Mouse (Mus musculus) testis, postnatal 10 days (tissue): Measurements from ENCODE around the gene Twf2.

Source experiments
- DNase-seq: peaks from one replicate; pipeline ENCODE4 v3.0.0; 2021; ENCODE audit warnings: low spot score

Gene Twf2

DNA sequence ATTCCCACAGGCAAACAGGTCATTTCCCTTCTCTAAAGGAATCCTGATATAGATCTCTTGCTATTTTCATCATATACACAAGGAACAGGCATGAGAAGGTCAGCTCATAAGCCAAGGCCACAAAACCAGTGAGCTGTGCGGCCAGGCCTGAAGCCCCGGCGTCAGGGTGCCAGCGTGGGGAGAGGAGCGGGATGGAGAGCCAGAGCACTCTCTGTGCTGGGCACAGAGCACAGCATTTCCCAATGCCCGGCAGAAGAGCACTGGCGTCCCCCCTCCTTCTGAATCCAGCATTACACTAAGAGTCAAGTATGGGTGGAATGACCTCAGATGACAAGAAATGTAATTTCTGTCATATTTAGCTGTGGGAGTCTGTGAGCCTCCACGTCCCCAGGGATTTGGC, 34.5 kb downstream of the Twf2 start:
- DNase-seq = no peak

DNA sequence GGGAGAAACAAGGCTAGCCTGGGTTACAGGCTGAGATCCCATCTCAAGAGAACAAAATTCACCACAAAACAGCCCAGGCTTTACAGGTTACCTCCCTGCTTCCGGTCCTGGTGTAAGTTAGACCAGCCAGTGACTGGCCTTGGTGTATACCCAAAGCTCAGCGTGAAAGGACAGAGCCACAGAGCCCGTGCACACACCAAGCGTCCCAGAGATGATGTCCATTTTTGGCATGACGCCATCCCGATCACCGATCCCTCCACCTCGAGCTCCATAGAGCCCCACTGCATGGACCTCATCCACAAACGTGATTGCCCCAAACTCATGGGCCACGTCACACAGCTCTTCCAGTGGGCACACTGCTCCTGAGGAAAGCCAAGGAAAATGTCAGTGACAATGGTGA, 35.0 kb downstream of the Twf2 start:
- DNase-seq = peak; percentile 60

DNA sequence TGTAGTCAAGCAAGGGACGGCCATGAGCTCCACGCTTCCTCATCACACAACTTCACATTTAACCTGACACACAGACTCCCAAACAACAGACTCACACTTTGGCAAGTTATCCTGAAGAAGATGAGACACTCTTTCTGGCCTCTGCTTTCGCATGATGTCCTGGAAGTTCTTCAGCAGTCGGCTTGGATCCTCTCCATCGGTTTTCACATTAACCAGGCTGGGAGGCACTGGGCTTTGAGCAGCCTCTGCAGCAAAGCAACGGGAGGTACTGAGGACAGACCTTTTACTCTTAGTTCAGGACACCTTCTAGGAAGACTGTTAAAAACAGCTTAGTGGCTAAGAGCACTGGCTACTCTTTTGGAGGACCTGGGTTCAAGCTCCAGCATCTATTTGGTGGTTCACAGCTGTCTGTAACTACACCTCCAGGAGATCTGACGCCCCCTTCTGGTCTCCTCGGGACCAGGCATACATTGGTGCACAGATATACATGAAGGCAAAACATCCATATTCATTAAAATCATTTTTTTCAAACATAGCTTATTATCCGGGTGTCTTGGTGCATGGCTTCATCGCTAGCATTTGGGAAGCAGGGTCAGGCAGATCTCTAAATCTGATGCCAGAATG, 38.7 kb downstream of the Twf2 start:
- no peak for DNase-seq

DNA sequence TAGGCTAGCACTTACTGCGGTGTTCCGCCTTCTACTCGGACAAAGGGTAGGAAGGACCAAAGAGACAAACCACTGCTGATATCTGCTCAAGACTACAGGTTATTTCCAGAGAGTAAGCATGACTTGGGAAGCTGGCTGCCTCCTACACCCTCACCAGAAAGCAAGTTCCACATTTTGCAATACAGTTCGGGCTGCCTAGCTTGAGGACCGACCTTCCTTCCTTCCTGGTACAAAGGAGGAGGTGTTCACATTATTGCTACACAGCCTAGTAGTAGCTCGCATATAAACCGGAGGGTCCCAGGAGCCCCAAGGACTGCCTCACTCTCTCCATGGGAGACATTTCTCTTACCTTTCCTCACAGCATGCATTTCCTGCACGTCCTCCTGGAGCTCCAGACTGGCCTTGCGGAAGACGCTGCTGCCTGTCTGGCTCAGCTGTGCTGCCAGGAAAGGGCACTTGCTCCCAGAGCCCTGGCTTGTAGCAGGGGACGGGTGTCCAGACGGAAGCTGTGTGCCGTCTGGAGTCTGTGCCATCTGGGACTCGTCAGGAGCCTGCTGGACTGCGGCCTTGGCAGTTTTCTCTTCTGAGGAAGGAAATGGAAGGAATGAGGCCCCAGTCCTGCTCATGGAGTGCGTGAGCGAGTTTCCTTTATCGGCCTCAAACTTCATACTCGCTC, 40.0 kb downstream of the Twf2 start:
- no peak for DNase-seq

DNA sequence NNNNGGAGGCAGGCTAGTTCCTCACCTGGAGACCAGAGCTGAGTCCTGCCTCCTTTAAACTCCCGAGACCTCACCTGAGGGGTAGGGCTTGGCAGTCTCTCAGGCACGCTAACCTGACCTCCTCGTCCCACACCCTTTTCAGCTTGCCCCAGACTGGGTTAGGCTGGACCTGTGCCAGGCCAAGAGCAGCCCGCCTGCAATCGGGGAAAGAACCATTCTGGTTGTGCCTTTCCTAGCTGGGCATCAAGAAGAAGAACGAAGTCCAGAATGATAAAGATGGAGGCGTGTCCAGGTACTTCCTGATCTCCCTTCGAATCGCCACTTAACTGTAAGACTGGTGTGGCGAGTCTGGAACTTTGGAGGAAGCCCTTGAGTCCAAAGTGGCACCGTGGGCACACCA, 46.6 kb downstream of the Twf2 start:
- DNase-seq = no peak

DNA sequence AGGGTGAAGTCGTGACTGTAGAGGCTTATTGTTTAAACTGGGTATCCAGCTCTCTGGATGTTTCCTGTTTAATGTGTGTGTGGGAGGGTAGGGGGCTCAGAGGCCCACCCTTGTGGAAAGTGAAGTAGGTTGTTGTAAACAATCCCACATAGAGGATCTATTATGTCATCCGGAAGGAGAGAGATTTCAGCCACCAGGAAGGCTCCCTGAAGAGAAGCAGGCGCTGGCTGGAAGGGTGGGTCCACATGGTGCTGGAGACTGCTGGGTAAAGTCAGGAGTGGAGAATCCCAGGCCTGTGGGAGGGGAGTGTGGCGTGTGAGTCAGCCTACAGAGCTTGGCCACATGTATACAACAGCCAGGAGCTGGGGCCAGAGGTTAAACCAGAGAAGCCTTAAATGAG, 47.3 kb downstream of the Twf2 start:
- DNase-seq = no peak

DNA sequence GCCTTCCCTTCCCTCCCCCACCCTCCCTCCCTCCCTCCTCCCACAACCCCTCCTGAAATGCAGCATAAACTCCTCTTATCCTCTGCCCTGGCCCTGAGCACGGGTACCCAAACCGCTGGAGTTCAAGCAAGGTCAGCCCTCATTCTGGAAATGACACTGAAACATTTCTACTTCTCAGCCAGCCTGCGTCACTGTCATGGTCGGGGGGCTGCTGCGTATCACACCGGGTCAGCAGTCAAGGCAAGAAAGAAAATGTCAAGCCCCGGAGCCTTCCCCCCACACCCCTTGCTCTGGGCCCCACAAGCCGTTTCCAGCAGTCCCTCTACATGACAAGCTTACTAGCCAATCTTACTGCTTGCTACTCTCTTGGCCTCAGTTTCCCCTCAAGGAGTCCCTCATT, 48.2 kb downstream of the Twf2 start:
- DNase-seq = no peak

DNA sequence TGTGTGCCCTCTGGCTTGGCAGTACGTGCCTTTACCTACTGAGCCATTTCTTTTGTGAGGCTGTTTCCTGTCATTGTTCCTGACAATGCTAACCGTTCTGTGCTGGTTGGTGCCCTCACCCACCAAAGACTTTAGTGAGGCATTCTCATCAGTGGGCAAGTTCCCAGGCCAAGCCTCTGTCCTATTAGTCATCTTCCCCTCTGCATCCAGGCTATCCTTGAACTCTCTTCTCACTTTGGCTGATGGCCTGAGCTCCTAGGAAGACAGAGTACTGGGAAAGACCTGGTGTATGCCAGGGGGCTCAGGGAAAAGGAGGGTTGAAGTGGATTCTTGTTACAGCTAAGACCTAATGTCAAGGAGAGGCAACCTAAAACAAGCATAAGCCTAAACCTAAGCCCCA, 51.1 kb downstream of the Twf2 start:
- no peak for DNase-seq

DNA sequence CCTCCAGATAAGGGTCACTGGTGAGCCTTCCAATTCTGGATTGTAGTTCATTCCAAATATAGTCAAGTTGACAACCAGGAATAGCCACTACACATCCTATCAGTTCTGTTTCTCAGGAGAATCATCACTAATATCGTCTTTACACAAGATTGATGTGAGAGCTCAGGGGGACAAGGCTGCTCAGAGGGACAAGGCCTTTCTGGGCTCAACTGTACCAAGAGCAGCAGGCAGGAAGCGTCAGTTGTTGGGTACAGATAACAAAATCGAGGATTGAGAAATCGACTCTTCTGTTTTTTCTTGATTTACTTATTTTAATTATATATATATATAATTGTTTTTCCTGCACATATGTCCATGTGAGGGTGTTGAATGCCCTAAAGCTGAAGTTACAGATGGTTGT, 55.5 kb downstream of the Twf2 start:
- no peak for DNase-seq

DNA sequence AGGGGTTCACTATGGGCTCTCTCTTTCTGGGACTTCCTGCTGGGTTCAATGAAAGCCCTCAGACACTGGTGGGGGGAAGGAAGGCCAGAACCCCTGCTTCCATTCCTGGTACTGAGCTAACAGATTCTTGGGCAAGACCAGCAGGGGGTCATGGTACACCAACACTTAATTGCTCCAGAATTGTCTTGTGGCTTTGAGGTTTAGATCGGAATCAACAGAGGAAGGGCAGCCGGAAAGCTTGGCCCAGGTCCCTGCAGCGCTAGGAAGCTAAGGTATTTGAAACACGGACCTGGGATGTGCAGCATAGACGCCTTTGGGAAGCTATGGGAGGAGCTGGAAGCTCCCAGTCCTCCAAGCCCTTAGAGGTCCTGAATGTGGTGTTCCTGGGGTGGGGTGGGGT, 56.1 kb downstream of the Twf2 start:
- no peak for DNase-seq

DNA sequence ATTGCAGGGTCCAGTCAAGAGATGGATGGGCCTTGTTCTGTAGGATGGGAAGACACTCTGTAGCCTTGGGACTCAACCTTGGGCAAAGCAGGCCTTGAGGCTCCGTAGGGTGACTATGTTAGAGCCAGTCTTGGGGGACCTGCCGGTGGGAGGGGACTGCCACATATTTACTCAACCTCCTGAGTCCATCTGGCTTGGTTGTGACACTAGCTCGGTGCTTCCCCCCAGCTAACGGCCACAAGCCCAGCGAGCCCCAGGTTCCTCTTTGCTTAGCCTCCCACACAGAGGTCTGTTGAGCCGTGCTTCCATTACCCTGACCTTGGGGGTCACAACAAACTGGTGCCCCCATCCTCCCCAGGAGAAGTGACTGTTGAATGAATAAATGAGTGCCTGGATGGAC, 58.1 kb downstream of the Twf2 start:
- no peak for DNase-seq

DNA sequence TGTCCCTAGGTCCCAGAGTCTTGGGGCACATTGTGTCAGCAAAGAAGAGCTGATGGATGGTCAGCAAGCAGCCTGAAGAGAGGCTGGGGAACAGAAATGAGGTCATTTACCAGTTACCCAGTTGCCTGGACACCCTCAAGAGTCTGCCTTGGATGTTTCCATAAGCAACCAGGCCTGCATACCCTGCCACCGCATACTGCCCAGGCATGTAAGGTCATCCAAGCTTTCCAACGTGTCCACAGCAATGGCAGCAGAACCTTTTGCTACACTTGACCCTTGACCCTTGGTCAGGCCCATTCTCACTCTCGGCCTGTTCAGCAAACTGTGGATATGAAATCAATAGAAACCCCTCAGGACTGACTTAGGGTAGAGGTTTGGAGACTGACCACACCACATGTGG, 58.6 kb downstream of the Twf2 start:
- DNase-seq = no peak

DNA sequence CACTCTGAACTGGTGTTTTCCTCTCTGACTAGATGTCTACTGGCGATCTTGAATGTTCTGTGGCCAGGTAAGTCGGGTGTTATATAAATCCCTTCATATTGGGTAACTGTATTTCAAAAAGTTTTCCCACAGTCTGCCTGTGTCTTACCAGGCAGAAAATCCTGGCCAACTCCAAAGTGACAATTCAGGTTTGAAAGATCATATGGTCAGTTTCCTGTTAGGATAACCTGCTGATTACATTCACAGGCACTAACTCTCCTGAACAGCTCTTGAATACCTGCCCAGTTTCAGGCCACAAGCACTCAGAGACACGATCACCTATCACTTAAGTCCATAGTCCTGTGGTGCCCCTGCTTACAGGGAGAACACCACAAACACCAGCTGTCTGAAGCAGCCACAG, 59.2 kb downstream of the Twf2 start:
- DNase-seq = no peak

DNA sequence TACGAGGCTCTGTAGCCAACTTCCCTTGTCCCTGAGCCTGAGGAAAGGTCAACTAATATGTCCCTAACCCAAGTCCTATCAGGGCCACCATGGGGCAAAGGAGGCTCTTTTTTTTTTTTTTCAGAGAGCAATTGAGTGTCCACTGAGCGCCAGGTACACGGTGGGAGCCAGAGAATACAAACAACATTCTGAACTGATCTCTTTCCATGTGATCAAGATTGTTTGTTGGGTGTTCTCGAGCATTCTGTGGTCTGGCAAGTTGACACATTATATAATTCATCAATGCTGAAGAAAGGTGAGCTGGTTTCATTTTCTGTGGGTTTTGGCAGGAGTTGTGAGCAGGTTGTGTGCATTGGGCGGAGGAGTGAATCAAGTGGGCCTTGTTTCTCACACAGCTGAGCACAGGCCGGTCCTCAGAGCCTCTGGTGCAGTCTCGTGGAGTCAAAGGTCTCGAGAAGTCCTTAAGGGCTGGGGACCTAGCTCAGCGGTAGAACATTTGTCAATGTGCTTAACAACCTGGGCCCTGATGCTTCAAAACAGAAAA, 60.5 kb downstream of the Twf2 start:
- DNase-seq = no peak
